Mouse (Mus musculus) CD4-positive, CD25-positive, alpha-beta regulatory T cell, adult 4 months (primary cell): Measurements from ENCODE around the gene Itpkc. TPM values are rescaled to one million over a fixed set of nuclear protein-coding genes. Genes with fewer than 3 reads are reported as not detected.

Experiments used
- ATAC-seq: one replicate; pipeline ENCODE4 v1.8.0; 2017
- polyA plus RNA-seq, 2 experiments: library from polyadenylated mRNA; unstranded; fragments of 100-300 nt; shearing (Covaris generic); gene quantifications; one replicate each; pipeline ENCODE4 v1.2.1; 2017

The Itpkc gene
- polyA plus RNA-seq, 2 experiments from 2014 or later = 1.9 to 2.5 TPM

- no peak for ATAC-seq
These were observed 39.1 kb downstream of the Itpkc start for GRCm38 (mm10) chr7:27189271-27189931.

- ATAC-seq = no peak
These were observed 42.5 kb downstream of the Itpkc start for GRCm38 (mm10) chr7:27185986-27186385.

- ATAC-seq = peak; percentile 47
These were observed 43.5 kb downstream of the Itpkc start for GRCm38 (mm10) chr7:27184964-27185363.

GRCm38 (mm10) chr7:27182498-27182897 is 46.0 kb downstream of the Itpkc start:
- no peak for ATAC-seq

- ATAC-seq = no peak
These were observed 47.4 kb downstream of the Itpkc start, which contains the start of the genes Gm21983 and Mia for GRCm38 (mm10) chr7:27180837-27181695. Gene Gm21983 (minus strand): TSS chr7:27181086. Gene Mia (minus strand): TSS chr7:27181157.

GRCm38 (mm10) chr7:27180036-27180435 is 48.4 kb downstream of the Itpkc start:
- ATAC-seq = no peak

- no peak for ATAC-seq
These were observed 49.1 kb downstream of the Itpkc start for GRCm38 (mm10) chr7:27179217-27179918.

- ATAC-seq = peak; percentile 95
These were observed 49.9 kb downstream of the Itpkc start, which contains the start of gene Rab4b for GRCm38 (mm10) chr7:27178324-27179216. Gene Rab4b (minus strand): TSS chr7:27178896.

- no peak for ATAC-seq
These were observed 50.5 kb downstream of the Itpkc start for GRCm38 (mm10) chr7:27177942-27178323.

GRCm38 (mm10) chr7:27174896-27175295 is 53.6 kb downstream of the Itpkc start:
- ATAC-seq = no peak

- no peak for ATAC-seq
These were observed 54.0 kb downstream of the Itpkc start for GRCm38 (mm10) chr7:27174496-27174895.

GRCm38 (mm10) chr7:27170981-27171380 is 57.5 kb downstream of the Itpkc start:
- no peak for ATAC-seq

GRCm38 (mm10) chr7:27168371-27168770 is 60.1 kb downstream of the Itpkc start:
- no peak for ATAC-seq

- no peak for ATAC-seq
These were observed 60.9 kb downstream of the Itpkc start for GRCm38 (mm10) chr7:27167475-27168094.

GRCm38 (mm10) chr7:27166614-27167474 is 61.6 kb downstream of the Itpkc start, which contains the start of gene Egln2:
Gene Egln2 (minus strand): TSS chr7:27166802.
- ATAC-seq = peak; percentile 87

GRCm38 (mm10) chr7:27166229-27166613 is 62.2 kb downstream of the Itpkc start:
- peak; percentile 21 for ATAC-seq

GRCm38 (mm10) chr7:27165696-27166095 is 62.8 kb downstream of the Itpkc start:
- ATAC-seq = no peak

GRCm38 (mm10) chr7:27165007-27165655 is 63.3 kb downstream of the Itpkc start:
- ATAC-seq = no peak

- ATAC-seq = no peak
These were observed 64.1 kb downstream of the Itpkc start for GRCm38 (mm10) chr7:27164112-27164947.
